Mouse (Mus musculus) megakaryocyte, embryonic 14.5 days (primary cell): ENCODE measurements around the gene Gm10563.

Source experiments
- FLI1 ChIP-seq: IDR thresholded peaks from 2 replicates; pipeline ENCODE4 v1.6.1; 2012; ENCODE audit warnings: low read length, inconsistent platforms, mixed read lengths
- GATA1 ChIP-seq: IDR thresholded peaks from 3 replicates; pipeline ENCODE4 v1.6.1; 2012; ENCODE audit warnings: mixed read lengths, low read length, inconsistent platforms, borderline replicate concordance

DNA sequence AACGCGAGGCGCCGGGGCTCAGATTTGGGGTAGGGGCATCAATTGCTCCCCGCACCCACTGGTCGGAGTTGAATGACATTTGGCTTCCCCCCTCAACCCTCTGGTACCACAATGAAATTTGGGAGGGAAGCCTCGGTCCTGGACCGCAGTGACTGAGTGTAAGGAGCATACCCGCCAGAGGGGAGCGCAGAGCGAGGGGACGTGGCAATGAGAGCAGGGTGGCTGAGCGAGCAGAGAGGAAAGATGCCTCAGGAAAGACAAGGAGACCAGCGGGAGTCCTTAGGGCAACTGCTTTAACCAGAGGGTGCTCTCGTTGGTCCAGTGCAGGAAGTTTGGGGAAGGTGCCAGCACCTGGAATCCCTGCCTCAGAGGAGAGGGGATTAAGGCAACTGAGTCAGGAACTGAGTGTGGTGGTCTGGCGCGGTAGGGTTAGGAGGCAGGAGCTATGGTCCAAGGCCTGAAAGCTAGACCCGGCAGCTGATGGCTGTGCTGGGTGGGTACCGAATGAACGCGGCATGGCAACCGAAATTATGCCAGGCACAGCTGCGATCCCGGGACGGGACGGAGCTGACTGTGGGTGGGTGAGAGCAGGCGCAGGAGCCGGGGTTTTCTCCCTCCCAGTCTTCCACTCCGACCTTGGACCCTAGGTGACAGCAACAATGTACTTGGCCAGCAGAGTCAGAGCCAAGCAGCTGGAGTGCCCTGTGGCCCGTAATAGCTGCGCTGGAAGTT is 8.4 kb upstream of the Gm10563 start:
- no peak for TF ChIP-seq GATA1
- no peak for TF ChIP-seq FLI1
